Mouse (Mus musculus) intestine, embryonic 14.5 days (tissue): ENCODE data around the gene Pcyox1. TPM values are rescaled to one million over a fixed set of nuclear protein-coding genes. Genes with fewer than 3 reads are reported as not detected.

Experiments used
- ATAC-seq: fragments of 200-750 bp; cut with Nextera tagmentation; replicated peaks from 2 replicates; pipeline ENCODE4 v1.8.0; 2017; ENCODE audit warnings: low read depth, moderate number of reproducible peaks, moderate TSS enrichment, moderate library complexity; ENCODE audit not compliant: low FRiP score, low TSS enrichment
- DNase-seq: peaks from one replicate; pipeline ENCODE4 v3.0.0-alpha.2; 2018; ENCODE audit warnings: low spot score
- H3K27ac ChIP-seq: fragments of 300-500 bp; sonication (generic); 2 replicates; pipeline ENCODE4 v1.5.1; 2014; ENCODE audit warnings: low read depth, mild to moderate bottlenecking, control low read depth
- H3K27me3 ChIP-seq: fragments of 300-500 bp; sonication (generic); replicated peaks from 2 replicates; pipeline ENCODE4 v1.6.1; 2014; ENCODE audit warnings: low read length, control low read depth; ENCODE audit not compliant: control insufficient read depth, insufficient read depth
- H3K36me3 ChIP-seq: fragments of 300-500 bp; sonication (generic); 2 replicates; pipeline ENCODE4 v1.6.1; 2014; ENCODE audit warnings: low read length, control low read depth; ENCODE audit not compliant: control insufficient read depth, insufficient read depth
- H3K4me1 ChIP-seq: fragments of 300-500 bp; sonication (generic); replicated peaks from 2 replicates; pipeline ENCODE4 v1.6.1; 2014; ENCODE audit warnings: low read length, control low read depth, mixed read lengths; ENCODE audit not compliant: control insufficient read depth, insufficient read depth
- H3K4me2 ChIP-seq: fragments of 300-500 bp; sonication (generic); 2 replicates; pipeline ENCODE4 v1.6.1; 2014; ENCODE audit warnings: low read length
- H3K4me3 ChIP-seq: fragments of 300-500 bp; sonication (generic); 2 replicates; pipeline ENCODE4 v1.5.1; 2014; ENCODE audit warnings: low read depth, low read length, control low read depth, mixed read lengths
- H3K9ac ChIP-seq: fragments of 300-500 bp; sonication (generic); 2 replicates; pipeline ENCODE4 v1.6.1; 2014; ENCODE audit warnings: mild to moderate bottlenecking, low read length
- H3K9me3 ChIP-seq: fragments of 300-500 bp; sonication (generic); 2 replicates; pipeline ENCODE4 v1.6.1; 2016; ENCODE audit warnings: low read length, control low read depth; ENCODE audit not compliant: control insufficient read depth
- WGBS: fragments of 180-500 bp; shearing (Covaris S2); extraction: QIAGEN DNeasy Blood & Tissue Kit; methylation state at CpG from one replicate; pipeline ENCODE4 v1.1.7; 2014; 5-methylcytosine and 5-hydroxymethylcytosine counted together
- polyA plus RNA-seq: library from polyadenylated mRNA; unstranded; fragments of >200 nt; fragmentation: Nextera tagmentation; extraction: Ambion mirVana; gene quantifications from 2 replicates; pipeline ENCODE4 v1.2.1, GENCODE M21; 2014

The Pcyox1 gene
- polyA plus RNA-seq, 1 experiment from 2014 or later: 81.6 TPM

- Histone ChIP-seq H3K4me2 (peak overlapping the region; percentile 84), H3K9ac (peak overlapping the region; percentile 86), H3K4me1 (peaks cover 12% of the 10 kb centered on the region), H3K9me3 (no peaks in the 10 kb centered on the region), H3K27me3 (no peaks in the 10 kb centered on the region), H3K36me3 (peaks cover 20% of the 10 kb centered on the region; the same call in 1 of the 2 replicates), H3K27ac (peak overlapping the region; percentile 82), H3K4me3 (peak overlapping the region; percentile 70)
- WGBS: 39% methylated on average over 25 of the region's 25 CpGs
- ATAC-seq (peak; percentile 1; the same call in 1 of the 2 replicates), DNase-seq (peak; percentile 74)
These were observed 30.7 kb downstream of the Pcyox1 start for GRCm38 (mm10) chr6:86366125-86366852.

GRCm38 (mm10) chr6:86365371-86366124 is 31.4 kb downstream of the Pcyox1 start, which contains the start of gene Fam136a:
Gene Fam136a (plus strand): TSS chr6:86365646.
- Histone ChIP-seq H3K4me2 (peak within 1 kb of the TSS; percentile 84), H3K36me3 (peaks cover 20% of the 10 kb centered on the region; the same call in 1 of the 2 replicates), H3K9me3 (no peaks in the 10 kb centered on the region), H3K27me3 (no peaks in the 10 kb centered on the region), H3K4me3 (peak within 1 kb of the TSS; percentile 70), H3K4me1 (peaks cover 9% of the 10 kb centered on the region), H3K27ac (peak within 1 kb of the TSS; percentile 82), H3K9ac (peak within 1 kb of the TSS; percentile 86)
- peak; percentile 96 for ATAC-seq
- under 1% methylated on average over 73 of the region's 76 CpGs for WGBS
- DNase-seq: peak; percentile 97

GRCm38 (mm10) chr6:86364442-86365141 is 32.4 kb downstream of the Pcyox1 start:
- Histone ChIP-seq H3K4me1 (peaks cover 9% of the 10 kb centered on the region), H3K27me3 (no peaks in the 10 kb centered on the region), H3K9me3 (no peaks in the 10 kb centered on the region), H3K4me2 (peak overlapping the region; percentile 84), H3K36me3 (peaks cover 20% of the 10 kb centered on the region; the same call in 1 of the 2 replicates), H3K4me3 (peak overlapping the region; percentile 70), H3K27ac (no peak overlapping the region), H3K9ac (peak overlapping the region; percentile 86)
- ATAC-seq (peak; percentile 44), DNase-seq (peak; percentile 87)
- WGBS: 2% methylated on average over 17 of the region's 17 CpGs

DNA sequence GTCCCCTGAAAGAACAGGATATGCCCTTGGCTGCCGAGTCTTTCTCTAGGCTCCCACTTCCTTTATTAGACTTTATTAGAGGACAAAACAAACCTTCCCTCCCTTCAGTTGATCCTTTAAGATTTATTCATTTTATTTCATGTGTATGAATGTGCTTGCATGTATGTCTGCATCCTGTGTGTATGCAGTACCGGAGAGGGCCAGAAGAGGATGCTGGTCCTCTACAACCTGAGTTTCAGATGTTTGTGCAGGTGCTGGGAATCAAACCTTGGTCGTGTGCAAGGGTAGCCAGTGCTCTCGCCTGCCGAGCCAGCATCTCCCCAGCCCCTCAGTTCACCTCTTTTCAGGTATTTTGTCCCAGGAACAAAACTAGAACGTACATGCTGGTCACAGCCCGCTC is 35.6 kb downstream of the Pcyox1 start:
- ATAC-seq (no peak), DNase-seq (no peak)
- no peak overlapping the region for H3K9ac ChIP-seq
- no peaks in the 10 kb centered on the region for H3K9me3 ChIP-seq
- no peaks in the 10 kb centered on the region for H3K27me3 ChIP-seq
- H3K4me1 ChIP-seq: peaks cover 3% of the 10 kb centered on the region; the same call in 1 of the 2 replicates
- H3K4me3 ChIP-seq: no peak overlapping the region
- H3K36me3 ChIP-seq: no peaks in the 10 kb centered on the region
- no peak overlapping the region for H3K27ac ChIP-seq
- H3K4me2 ChIP-seq: no peak overlapping the region
- WGBS: 86% methylated on average over 7 of the region's 7 CpGs

GRCm38 (mm10) chr6:86360691-86361090 is 36.3 kb downstream of the Pcyox1 start:
- Histone ChIP-seq H3K4me1 (no peaks in the 10 kb centered on the region), H3K36me3 (no peaks in the 10 kb centered on the region), H3K4me3 (no peak overlapping the region), H3K27me3 (no peaks in the 10 kb centered on the region), H3K4me2 (no peak overlapping the region), H3K9me3 (no peaks in the 10 kb centered on the region), H3K27ac (no peak overlapping the region), H3K9ac (no peak overlapping the region)
- WGBS: 60% methylated on average over 7 of the region's 7 CpGs
- DNase-seq: no peak
- ATAC-seq: no peak

- WGBS: 70% methylated on average over 9 of the region's 9 CpGs
- ATAC-seq: no peak
These were observed 40.0 kb downstream of the Pcyox1 start for GRCm38 (mm10) chr6:86356956-86357355.

DNA sequence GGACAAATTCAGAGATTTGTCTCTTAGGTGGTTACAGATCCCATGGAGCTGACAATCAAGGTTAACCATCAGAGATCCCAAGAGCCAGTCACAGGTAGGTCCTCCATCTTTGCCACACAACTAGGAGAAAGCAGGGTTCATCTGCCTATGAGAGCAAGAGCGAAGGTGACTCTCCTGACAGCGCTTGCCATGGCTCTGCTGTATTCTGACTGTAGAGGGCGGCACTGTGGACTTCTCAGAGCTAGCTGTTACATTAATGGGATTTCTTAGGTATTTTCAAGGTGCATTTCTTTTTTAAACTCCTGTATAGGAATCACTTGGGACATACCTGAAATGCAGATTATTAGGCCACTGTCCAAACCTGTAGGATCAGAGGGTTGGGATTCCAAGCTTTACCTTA is 42.0 kb downstream of the Pcyox1 start:
- no peak overlapping the region for H3K4me2 ChIP-seq
- 61% methylated on average over 3 of the region's 3 CpGs for WGBS

More at GRCm38 (mm10) chr6:86356956-86357355, 40.0 kb downstream of the Pcyox1 start:
- Histone ChIP-seq H3K9ac (no peak overlapping the region), H3K27me3 (no peaks in the 10 kb centered on the region), H3K27ac (no peak overlapping the region), H3K4me1 (no peaks in the 10 kb centered on the region), H3K4me3 (no peak overlapping the region), H3K9me3 (no peaks in the 10 kb centered on the region), H3K4me2 (no peak overlapping the region), H3K36me3 (no peaks in the 10 kb centered on the region)
- no peak for DNase-seq

GRCm38 (mm10) chr6:86349257-86349656 is 47.7 kb downstream of the Pcyox1 start:
- Histone ChIP-seq H3K4me1 (no peaks in the 10 kb centered on the region), H3K27me3 (no peaks in the 10 kb centered on the region), H3K27ac (no peak overlapping the region), H3K4me2 (no peak overlapping the region), H3K9ac (no peak overlapping the region), H3K4me3 (no peak overlapping the region), H3K36me3 (no peaks in the 10 kb centered on the region), H3K9me3 (no peaks in the 10 kb centered on the region)
- DNase-seq: no peak
- ATAC-seq: no peak
- WGBS: 67% methylated on average over 7 of the region's 7 CpGs

More for the DNA sequence above, 42.0 kb downstream of the Pcyox1 start:
- Histone ChIP-seq H3K9me3 (no peaks in the 10 kb centered on the region), H3K27me3 (no peaks in the 10 kb centered on the region), H3K4me3 (no peak overlapping the region), H3K27ac (no peak overlapping the region), H3K4me1 (no peaks in the 10 kb centered on the region), H3K36me3 (no peaks in the 10 kb centered on the region), H3K9ac (no peak overlapping the region)
- no peak for ATAC-seq
- DNase-seq: no peak
